Mouse (Mus musculus) fibroblast of lung, adult 2 months (primary cell): ENCODE measurements around the gene Glt1d1.

Experiments
- DNase-seq: peaks from one replicate; pipeline ENCODE4 v3.0.0-alpha.2; 2011; ENCODE audit warnings: low read depth

Glt1d1 gene

GRCm38 (mm10) chr5:127632167-127633145, at the start of gene Glt1d1, which contains the start of gene Slc15a4:
Gene Glt1d1, plus strand, starts transcription at chr5:127632262.
Gene Slc15a4, minus strand, starts transcription at chr5:127632897.
- DNase-seq: no peak

- DNase-seq: no peak
Measured at GRCm38 (mm10) chr5:127583658-127584057, 48.4 kb upstream of the Glt1d1 start.

DNA sequence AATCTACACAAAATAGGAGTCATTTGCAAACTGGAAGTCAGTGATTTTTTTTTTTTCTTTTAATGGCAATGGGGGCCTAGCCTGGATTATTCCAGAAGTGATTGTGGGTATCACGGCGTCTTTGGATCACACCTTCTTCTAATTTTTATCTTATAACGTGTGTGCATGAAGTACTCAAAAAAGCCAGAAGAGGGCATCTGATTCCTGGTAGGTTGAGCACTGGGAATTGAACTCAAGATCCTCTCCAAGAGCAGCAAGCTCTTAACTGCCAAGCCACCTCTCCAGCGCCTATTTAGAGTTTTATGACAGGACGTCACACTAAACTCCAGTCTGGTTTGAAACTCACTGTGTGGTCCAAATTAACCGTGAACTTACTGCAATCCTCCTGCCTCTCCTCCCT, 44.2 kb upstream of the Glt1d1 start:
- DNase-seq: no peak

DNA sequence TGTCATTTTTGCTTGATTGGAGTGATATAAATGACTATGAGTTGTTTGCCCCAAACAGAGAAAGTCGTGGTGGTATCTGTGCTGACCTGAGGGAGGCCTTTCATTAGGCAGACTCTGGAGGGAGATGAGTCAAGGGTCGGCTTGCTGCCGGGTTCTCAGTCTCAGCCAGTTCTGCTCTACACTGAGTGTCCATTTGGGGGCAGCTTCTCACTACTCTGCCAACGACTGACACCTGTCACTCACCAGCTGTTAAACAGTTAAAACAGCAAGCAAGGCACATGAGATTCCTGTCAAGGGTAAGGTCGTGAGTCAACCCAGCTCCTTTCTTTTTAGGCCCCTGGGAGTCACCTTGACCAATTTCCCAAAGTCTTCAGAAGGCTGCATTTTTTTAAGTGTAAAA, 39.7 kb upstream of the Glt1d1 start:
- no peak for DNase-seq

DNA sequence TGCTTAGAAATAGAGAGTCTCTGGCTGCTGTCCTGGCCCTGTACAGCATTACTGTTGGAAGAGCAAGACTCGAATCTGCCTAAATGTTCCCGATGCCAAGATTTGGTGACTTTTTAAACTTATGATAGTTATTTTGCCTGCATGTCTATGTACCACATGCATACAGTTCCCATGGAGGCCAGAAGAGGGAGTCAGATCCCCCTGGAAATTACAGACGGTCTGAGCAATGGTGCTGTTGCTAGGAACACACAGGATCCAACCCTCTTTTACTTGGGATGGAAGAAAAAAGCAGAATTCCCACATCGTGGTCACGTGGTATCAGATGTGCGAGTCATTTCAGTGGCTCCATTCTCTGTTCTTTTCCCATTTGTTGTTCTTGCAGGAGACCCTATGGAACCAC, 39.2 kb upstream of the Glt1d1 start:
- no peak for DNase-seq

- no peak for DNase-seq
Measured at GRCm38 (mm10) chr5:127595676-127596075, 36.4 kb upstream of the Glt1d1 start.

DNA sequence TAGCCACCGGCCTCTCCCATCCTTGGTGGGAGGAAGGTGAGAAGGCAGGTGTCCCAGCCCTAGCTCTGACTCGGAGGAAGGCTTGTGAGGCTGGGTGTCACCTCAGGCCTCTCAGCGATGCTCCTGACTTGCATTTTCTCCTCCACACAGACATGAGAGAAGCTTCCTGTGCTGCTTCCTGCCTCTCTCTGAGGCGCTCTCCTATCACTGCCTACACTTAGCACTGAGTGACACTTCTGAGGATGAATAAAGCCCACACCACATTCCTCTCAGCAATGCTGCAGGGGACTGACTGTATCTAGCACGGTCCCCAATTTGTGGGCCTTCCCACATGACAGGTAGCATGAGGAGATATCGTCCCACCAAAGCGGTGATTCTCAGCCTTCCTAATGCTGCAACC, 35.2 kb upstream of the Glt1d1 start:
- DNase-seq: no peak

DNA sequence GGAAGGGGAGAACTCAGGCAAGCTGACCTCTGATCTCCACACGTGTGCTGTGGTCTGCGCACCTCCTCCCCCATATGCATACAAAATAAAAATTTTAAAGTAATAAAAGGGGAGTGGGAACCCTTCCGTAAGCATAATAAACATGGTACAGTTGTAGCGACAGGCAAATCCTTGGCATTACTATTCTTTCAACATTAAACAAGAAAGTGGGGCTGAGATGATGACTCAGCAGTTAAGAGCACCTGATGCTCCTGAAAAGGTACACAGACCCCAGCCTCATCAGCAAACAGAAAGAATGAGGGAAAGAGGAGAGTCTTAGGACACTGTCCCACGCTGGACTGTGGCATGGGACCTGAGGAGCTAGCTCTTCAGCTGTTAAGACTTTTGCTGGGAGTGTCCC, 29.1 kb upstream of the Glt1d1 start:
- no peak for DNase-seq

DNA sequence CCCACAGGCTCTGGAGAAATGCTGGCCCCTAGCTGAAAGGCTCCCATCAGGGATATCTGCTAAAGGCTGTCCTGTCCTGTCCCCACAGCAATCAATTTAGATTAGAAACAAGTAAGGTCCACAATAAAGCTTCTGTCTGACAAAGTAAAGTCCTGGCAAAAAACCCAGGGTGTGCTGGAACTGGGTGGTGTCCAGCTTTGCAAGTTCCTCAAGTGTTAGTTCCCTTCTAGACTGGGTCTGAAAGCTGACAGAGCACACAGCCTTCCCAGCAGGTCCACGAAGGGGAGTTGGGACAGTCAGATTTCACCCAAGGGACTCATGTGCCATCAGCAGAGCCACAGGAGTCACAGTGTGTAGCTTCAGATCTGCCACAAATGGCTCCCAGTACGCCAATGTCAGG, 24.6 kb upstream of the Glt1d1 start:
- DNase-seq: no peak

DNA sequence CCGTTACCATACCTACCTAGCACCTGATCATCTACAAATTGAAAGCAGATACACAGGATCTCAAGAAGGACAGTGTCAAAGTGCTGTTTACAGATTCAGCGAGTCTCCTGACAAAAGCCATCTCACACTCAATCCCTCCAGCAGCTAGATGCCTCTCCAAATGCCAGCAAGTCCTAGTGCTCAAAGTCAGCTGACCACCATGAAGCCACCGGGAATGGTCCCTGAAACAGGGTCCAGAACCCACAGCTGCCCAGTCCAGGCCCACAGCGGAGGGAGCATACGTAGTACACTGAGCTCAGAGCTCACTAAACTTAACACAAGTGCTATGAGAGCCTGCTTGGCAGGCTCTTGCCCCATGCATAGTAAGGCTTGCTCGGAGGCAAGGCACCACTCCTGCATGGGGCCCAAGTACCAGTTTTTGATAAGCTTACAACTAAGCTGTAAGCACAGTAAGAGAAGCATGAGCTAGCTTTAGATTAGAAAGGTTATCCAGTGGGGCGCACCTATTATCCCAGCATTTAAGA, 22.8 kb upstream of the Glt1d1 start:
- no peak for DNase-seq

DNA sequence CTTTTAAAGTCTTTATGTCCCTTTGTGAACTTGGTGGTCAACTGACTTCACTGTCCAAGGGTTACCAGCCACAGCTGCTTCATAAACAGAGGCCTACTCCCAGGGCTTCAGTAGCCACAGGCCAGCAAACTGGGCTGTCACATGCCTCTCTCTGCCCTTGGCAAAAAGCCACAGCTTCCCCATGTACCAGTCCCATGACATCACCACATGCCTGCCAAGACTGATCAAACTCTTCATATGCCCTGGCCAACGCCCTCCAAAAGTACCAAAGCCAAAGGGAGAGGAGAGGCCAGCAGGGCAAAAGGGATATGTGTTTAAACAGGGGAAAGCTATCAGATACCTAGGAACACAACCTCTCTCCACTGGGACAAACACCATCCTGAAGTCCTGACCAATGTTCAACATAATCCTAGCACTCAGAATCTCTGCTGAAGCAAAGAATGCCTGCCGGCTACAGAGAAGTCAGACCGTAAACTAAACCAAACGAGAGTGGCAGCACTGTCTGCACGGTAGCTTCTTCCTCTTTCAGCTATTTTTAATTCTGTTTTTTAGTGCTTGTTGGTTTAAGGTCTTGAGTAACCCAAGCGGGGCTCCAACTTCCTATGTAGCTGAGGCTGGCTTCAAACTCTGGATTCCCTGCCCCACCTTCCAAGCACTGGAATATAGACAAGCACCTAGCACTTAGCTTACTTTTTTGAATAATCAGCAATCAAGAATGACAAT, 21.1 kb upstream of the Glt1d1 start:
- peak; percentile 83 for DNase-seq

- DNase-seq: no peak
Measured at GRCm38 (mm10) chr5:127611881-127612280, 20.2 kb upstream of the Glt1d1 start.

DNA sequence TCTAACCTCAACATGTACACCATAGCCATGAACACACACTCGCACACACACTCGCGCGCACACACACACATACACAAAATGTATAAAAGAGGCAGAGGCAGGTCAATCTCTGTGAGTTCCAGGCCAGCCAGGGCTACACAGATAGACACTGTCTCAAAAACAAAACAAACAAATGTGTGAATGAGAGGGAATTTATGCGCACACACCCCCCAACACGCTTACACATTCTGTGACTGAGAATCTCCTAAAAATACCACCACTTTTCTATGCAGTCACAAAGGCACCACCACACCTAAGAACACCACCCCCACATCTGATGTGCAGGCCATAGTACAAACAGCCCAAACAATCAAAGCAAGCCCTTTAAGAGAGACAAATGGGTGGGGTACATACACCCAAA, 19.7 kb upstream of the Glt1d1 start:
- no peak for DNase-seq

DNA sequence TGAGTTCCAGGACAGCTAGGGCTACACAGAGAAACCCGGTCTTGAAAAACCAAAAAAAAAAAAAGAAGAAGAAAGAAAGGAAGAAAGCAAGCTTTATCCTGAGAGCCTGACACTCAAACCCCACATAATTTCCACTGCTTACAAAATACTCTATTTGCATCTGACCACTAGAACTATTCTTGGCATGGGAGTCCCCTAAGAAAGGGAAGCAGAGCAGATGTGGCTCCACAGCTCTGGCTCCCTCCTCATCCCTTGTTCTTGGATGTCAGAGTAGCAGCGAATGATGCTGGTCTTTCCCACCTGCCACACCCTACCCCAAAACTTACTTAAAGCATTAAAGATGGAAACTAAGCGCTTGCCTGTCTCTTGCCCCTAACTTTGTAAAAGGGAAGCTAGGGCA, 16.6 kb upstream of the Glt1d1 start:
- no peak for DNase-seq

GRCm38 (mm10) chr5:127616151-127616550, 15.9 kb upstream of the Glt1d1 start:
- DNase-seq: no peak

DNA sequence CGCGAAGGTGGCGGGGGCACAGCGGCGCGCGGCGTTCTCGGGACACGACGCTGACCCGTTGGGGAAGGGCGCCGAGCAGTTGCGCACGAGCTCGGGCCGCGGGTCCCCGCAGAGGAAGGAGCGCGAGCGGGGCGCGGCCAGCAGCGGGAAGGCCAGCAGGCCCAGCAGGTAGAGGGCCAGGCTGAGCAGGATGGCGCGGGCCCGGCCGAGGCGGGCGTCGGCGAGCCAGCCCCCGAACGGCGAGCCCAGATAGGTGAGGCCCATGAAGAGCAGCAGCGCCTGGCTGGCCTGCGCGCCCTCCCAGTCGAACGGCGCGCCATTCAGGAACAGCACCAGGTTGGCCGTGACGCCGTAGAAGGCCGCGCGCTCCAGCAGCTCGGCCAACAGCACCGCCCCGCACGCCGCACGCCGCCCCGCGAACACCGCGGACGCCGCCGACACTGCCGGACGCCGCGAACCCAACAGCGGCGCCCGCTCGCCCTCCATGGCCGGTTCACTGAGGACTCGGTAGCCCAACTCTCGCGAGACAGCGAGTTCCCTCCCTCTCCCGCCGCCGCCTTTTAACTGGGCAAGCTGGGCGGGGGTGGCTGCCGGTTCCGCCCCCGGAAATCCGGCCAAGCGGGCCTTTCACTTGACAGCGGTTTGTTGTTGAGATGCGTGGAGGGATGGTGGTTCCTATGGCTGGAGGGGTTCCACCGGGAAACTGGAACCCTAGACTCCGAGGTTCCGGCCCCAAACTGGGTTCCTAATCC, 15.0 kb upstream of the Glt1d1 start:
- DNase-seq: peak; percentile 82

- no peak for DNase-seq
Measured at GRCm38 (mm10) chr5:127618834-127619233, 13.2 kb upstream of the Glt1d1 start.

GRCm38 (mm10) chr5:127620371-127620770, 11.7 kb upstream of the Glt1d1 start:
- DNase-seq: no peak

- DNase-seq: no peak
Measured at GRCm38 (mm10) chr5:127621108-127621507, 11.0 kb upstream of the Glt1d1 start.

- DNase-seq: no peak
Measured at GRCm38 (mm10) chr5:127624427-127625213, 7.4 kb upstream of the Glt1d1 start.

GRCm38 (mm10) chr5:127627242-127627641, 4.8 kb upstream of the Glt1d1 start:
- DNase-seq: no peak
